Mouse (Mus musculus): ENCODE results near the gene Dcun1d5.

GRCm38 (mm10) chr9:7160688-7161087 lies 23.6 kb upstream of the Dcun1d5 start:
- no peak for TF ChIP-seq POLR2A (IDR thresholded peaks at IDR 0.05; ENCODE audit: borderline replicate concordance, extremely low read depth, insufficient read depth, insufficient read length, poor library complexity, severe bottlenecking)
- no peak for TF ChIP-seq CTCF (IDR thresholded peaks at IDR 0.05; ENCODE audit: borderline replicate concordance, extremely low read depth, insufficient read depth, insufficient read length)

Measured in brain, embryonic 14.5 days (tissue).